Mouse (Mus musculus) kidney, postnatal 10 days (tissue): ENCODE data around the gene Lig4.

Experiments used
- DNase-seq: peaks from one replicate; pipeline ENCODE4 v3.0.0; 2021; ENCODE audit warnings: mixed read lengths

Lig4 gene

DNA sequence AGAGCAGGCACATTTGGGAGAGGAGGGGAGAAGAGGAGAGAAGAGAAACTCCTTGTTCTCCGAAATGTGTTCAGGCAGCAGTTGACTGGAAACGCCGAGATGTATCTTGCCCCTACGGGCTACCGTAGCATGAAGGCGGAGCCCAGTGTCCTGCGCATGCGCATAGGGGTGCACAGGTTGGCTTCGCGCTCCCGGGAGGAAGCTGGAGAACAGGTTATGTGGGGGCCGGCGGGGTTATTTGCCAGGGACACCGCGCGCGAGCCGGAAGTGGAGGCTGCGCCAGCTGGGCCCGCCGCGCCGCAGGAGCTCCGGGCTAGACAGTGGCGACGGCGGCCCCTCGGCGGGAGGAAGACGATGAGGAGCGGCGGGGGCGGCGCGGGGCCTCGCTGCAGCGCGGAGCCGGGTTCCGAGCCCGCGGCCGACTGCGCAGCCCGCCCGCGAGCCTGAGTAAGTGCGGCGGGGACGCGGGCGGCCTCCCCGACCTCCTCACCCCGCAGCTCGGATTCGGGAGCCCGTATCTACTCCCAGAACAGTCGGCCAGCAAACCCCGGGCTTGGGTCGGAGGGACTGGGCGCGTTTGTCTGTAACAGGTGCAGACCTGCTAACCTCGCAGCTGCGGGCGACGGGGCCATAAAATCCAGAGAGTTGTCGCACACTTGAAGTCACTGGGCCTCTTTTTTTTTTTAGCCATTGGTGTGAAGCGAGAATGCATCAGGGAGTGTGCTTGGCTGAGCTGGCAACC, at the start of gene Lig4, which contains the start of gene Abhd13:
Lig4 (minus strand) TSS at position 114 of the 742 bp plus-strand sequence.
Abhd13 (plus strand) TSS at position 135 of the 742 bp plus-strand sequence.
- DNase-seq = peak; percentile 99

DNA sequence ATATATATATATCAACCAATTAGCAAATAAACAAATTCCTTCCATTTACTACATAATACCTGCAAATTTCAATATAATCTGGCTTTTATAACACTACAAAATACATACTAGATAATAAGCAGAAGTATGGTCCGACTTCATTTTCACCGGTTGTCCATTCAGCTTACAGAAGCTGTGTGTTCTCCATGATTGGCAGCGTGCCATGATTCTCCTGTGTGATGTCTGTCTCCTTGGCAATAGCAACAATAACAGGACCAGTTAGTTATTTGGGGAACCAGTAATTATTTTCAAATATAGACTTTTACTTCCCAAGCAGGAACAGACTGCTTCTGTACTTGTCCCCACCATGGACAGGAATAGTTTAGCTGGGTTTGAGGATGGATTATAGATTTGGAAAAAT, 39.7 kb upstream of the Lig4 start:
- DNase-seq = peak; percentile 25

DNA sequence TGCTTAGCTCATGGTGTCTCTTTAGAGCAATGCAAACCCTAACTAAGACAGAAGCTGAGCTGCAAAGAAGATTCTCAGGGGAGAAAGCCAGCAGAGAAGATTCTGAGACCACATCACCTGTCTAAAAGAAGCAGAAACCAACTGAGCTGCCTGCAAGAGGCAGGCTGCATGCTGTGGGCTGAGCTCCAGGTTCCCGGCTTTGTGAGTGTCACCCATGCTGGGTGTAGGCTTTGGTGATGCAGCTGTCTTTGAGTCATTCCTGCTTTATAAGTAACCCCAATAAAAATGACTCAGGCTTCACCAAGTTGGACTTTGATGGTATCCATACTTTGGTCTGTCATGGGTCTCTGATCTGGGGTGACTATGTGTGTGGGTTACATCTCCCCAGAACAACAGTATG, 38.8 kb upstream of the Lig4 start:
- no peak for DNase-seq

DNA sequence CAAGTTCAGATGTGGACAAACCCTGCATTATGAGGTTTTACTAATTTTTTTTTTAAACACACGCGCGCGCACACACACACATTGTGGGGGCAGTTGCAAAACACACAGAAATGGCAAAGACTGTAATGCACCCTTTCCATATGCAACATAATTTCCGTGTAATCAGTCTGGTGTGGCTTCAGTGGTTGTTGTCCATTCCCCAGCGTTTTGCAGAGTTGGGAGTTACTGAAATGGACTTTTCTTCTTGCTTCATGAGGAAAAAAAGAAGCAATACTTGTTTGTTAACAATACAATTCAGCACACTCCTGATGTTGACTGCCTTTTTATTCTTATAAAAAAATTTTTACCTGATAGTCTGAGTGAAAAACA, 30.2 kb upstream of the Lig4 start:
- DNase-seq = no peak

DNA sequence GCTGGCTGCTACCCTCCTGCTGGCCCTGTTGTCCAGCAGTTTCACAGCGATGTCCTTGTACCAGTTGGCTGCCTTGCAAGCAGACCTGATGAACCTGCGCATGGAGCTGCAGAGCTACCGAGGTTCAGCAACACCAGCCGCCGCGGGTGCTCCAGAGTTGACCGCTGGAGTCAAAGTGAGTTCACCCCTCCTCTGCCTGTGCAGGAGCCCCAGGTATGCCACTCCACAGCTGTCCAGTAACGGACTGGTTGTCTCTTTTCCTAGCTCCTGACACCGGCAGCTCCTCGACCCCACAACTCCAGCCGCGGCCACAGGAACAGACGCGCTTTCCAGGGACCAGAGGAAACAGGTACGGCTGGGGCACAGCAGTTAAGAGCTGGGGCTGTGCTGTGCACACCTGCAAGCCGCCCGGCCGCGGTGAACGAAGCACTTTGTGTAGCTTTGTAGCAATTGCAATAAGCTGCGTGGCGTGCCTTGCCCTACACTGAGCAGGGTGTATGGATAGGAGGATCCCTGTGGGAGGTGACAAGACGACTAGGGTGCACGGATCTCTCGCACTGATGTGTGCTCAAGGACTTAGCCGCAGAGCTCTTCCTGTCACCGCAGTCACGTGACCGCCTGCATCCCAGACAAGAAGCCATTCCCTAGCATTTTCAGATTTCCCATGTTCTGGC, 29.6 kb upstream of the Lig4 start:
- peak; percentile 57 for DNase-seq

DNA sequence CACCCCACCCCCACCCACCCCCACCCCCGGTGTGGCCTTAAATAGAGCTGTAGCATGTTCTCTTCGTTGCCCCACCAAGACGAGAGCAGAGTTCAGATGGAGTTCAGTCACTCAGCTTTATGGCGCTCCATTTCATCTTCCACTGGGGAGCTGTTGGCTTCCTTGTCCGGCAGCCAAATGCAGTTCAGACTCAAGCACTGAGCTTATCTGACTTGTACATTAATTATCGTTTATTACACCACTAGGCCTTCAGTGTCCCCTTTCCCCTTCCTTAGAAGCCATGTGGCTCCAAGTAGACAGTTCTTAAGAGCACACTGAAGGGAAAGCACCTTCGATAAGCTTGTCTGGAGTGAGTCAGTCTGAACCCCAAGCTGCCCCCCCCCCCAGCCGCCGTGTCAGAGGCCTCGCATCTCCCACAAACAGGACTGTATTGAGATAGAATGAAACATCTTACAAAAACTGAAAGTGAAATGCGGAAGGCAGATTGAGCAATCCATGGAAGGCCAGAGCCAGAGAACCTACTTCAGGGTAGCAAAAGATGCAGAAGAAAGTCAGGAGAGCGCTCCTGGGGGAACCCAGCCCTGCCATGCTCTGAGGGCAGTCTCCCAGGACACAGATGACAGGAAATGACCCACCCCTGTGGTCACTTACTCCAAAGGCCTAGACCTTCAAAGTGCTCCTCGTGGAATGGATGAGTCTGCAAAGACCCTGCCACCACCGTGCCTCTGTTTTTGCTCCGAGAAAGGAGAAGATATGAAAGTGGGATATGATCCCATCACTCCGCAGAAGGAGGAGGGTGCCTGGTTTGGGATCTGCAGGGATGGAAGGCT, 28.9 kb upstream of the Lig4 start, which contains the start of gene Tnfsf13b:
Tnfsf13b (plus strand) TSS at position 312 of the 830 bp plus-strand sequence.
- peak; percentile 65 for DNase-seq

DNA sequence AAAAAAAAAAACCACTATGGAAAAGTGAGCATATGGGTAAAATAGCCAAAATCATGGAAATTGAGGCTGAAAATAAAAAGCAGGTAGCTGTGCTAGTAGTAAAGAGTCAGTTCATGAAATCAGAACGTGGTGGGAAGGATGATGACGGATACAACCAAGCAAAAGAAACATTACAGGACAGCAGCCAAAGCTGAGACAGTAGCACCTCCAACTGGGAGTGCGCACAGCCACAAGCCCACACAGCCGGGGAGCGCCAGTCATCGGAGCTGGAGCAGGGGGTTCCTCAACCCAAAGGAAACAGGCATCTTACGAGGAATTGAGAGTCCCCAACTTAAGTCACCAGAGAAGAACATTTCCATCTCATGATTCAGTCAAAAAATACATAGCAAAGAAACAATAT, 26.6 kb upstream of the Lig4 start:
- no peak for DNase-seq

DNA sequence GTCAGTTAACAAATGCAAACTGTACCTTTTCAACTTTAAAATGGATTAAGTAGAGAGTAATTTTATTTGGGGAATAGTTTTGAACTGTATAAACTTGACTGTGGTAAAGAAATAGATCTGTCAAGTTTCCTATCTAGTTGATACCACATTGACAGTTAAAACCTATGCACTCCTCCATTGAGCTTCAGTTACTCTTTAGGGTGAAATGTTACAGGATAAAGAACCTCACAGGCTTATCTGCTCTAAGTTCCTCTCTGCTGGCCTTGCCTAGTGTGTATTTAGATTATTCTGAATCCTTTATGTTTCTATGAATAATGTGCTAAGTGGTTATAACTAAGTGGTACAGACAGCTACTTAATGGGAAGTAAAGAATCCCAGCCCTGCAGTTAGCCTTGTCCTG, 2.7 kb upstream of the Lig4 start:
- no peak for DNase-seq

DNA sequence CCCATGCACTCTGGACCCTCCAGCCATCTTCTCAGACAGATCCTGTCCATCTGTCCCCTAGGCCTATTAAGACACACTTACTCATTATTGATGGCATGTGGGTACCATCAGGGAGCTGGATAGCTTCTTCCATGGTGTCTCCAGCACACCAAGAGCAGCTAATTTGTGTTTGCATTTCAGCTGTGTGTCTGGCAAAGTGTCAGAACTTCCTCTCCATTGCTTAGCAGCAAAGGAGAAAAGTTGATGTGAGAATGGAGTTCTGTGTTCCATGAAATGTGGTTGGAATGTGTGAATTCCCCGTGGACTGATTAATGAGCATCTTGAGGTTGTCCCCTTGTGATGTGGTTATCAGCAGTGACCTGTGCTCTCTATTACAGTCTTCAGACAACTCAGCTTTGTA, 2.3 kb upstream of the Lig4 start:
- DNase-seq = no peak

DNA sequence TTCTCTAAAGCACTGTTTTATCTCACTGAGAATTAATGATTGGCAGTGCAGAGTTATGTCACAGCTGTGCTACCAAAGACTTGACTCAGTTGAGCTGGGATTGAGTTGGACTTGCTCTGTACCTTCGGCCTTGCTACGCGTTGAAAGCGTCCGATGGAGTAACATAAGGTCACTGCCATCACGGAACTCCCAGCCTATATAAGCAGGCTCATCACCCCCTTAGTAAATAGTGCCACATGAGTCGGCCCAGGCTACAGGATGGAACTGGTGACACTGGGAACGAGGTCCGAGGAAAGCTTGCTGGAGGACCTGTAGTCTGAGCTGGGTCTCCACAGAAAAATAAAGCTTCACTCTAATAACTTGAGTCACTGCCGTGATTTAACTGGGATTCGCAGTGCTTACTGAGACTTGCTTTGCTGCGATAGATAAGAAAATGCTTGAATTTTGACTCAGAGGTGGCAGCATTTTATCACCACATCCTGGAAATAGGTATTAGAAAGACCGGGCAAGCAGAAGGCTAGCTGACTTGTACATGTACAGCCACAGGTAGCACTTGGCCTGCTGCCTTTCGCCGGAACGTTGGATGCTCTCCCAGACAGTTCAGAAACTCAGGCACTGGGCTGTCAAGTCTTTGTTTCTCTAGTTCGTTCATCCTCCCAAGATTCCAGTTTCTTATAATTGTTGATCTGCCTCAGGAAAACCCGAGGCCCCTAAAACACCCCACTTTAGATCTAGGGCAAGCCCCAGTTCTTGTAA, 1.2 kb upstream of the Lig4 start:
- DNase-seq = no peak

DNA sequence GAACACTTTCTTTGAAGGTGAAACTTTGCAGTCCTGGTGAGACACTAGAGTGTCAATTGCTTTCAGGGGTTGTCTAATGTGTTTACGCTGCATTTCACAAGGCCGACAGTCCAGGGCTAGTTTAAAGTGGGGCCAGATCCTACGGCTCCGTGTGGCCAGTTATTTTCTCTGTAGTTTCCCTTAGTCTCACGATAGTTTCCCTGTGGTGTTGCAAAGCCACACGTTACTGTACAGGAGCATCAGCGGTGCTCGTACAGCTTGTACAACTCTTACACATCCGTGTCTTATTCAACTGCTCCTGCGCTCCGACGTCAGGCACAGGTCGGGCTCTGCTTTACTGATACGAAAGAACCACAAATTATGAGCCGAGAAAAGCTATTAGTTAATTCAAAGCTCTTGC, 470 bp downstream of the Lig4 start:
- DNase-seq = peak; percentile 24

DNA sequence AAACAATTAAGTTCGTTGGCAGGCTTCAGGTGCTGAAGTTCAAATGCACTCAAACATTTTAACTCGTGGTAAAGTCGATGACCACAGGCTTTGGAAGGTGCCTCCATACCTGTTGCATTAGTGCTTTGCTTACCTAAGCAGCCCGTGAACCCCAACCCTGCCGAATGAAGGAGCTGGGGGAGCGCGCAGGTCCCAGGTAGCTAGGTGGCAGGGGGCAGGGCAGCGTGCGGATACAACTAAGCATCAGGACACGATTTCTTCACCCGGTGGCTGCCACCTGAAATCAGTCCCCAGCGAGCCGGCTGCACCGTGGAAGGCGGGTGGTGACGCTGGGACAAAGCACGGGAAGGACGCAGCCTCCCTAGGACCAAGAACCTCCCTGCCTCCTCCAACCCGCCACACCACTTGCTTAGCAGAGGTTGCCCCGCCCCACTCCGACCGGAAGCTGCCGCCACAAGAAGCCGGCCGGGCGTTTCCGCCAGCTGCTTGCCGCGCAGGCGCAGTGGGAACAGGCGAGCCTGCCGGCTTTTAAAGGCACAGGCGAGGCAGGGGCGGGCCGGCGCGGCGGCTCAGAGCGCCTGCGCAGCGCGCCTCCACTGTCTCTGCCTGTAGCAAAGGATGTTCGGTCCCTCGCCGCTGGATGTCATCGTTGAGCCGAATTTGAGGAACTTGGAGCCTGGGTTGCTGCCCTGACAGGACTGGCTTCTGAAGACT, 1.4 kb downstream of the Lig4 start:
- DNase-seq = peak; percentile 99

DNA sequence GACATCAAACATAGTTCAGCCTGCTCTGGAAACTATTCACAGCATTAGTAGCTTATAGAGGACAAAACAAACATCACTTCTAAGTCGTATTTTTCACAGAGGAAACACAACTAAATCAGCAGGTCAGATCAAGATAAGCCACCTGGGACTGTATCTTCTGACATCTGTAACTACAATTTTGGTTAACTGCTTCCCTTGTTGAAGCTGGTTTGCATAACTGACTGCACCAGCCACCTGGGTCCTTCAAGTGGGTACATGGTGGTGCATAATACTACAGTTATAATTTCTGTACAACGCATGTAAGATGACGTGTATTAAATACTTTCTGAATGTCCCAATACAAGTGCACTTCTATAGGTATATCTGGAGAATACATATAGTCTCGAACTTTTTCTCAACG, 2.2 kb downstream of the Lig4 start:
- DNase-seq = no peak

DNA sequence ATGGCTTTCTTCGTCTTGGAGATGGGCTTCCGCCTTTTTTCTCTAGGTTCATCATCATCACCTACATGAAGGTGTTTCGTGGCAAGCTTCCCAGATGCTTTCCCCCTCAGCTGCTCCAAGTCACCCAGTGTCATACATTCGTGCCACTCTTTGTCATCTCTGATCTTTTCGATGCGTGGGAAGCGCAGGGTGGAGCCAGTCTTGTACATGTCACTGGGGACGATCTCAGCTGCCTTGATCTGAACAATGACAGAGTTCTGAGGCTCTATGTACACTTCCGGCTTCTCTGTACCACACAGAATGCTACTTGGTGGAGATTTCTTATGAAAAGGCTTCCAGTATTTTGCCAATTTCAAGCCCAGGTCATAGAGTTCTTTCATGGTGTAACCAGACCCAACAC, 5.6 kb downstream of the Lig4 start:
- no peak for DNase-seq

DNA sequence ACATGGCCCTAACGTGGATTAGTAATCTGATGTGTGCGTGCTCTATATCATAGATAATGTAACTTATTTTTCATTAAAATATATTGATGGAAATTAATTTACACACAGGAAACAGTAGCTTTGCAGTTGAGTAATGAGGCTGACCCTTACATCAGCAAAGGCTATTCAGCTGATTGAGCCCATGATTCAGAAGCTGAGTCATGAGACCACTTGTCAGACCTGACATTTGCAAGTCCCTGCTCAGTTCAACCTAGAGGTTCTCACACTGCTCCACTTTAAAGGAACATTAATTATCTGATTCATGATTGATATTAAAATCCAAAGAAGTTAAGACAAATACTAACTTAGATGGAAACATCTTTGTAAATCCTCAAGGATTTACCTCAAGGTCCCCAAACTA, 17.6 kb downstream of the Lig4 start:
- no peak for DNase-seq

DNA sequence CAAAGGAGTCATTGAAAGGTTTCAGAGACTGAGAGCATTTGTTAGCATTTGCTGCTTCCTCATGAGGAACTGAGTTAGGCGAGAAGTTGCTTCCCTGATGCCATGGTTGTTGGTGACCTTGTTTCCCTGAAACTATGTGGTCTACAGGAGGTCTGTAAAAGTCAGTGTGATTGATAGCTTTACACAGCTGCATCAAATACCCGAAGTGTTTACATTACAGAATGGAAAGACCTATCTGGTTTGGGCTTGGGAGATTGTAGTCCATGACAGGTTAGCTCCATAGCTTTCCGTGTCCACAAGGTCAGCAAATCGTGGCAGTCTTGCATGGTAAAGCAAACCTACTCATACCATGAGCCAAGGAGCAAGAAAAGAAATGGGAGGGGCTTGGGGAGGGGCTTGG, 19.1 kb downstream of the Lig4 start:
- DNase-seq = no peak

DNA sequence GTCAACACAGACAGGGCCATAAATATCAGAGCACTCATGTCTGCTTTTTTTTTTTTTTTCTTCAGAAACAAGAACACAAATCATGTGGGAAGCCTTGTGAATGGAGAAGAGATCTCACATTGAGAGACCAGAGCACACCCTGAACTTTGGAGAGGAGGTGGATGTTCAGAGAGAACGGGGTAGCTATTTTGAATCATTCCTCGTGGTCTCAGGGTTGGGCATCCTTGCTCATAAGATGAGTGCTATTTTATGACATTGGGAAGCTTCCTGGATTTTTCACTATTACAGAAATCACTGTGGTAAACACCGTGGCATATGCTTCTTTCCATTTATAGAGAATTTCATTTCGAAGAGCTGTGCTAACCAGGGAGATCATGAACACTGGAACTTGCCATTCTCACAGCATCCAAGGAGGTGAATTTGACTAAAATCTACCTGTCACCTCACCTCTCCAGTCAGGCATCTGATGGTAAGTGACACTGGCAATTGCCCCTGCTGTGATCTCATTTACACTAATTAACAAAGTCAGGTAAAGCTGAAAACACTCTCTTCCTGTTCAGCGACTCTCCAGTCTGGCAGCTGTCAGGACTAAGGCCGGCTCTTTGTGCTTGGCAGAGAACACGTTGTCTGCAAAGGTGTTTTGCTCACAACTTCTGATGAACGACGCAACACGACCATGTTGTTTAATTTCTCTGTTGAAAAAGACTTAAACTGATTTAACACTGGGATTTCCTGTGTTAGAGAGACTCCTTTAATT, 28.2 kb downstream of the Lig4 start:
- DNase-seq = no peak

DNA sequence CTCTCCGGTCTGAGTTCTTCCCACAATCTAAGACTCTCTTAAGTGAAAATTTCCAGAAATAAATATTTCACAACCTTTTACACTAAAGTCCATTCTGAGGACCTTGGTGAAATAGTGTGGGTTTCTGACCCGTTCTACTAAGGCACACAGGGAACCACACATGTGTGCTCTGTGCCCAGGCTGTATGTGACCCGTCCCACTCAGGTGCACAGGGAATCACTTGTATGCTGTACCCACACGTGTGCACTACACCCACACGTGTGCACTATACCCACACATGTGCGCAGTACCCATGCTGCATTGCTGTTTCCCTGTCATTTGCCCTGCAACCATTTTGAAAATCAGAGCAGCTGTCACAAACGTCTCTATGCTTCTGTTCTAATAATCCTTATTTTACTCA, 41.9 kb downstream of the Lig4 start:
- no peak for DNase-seq

DNA sequence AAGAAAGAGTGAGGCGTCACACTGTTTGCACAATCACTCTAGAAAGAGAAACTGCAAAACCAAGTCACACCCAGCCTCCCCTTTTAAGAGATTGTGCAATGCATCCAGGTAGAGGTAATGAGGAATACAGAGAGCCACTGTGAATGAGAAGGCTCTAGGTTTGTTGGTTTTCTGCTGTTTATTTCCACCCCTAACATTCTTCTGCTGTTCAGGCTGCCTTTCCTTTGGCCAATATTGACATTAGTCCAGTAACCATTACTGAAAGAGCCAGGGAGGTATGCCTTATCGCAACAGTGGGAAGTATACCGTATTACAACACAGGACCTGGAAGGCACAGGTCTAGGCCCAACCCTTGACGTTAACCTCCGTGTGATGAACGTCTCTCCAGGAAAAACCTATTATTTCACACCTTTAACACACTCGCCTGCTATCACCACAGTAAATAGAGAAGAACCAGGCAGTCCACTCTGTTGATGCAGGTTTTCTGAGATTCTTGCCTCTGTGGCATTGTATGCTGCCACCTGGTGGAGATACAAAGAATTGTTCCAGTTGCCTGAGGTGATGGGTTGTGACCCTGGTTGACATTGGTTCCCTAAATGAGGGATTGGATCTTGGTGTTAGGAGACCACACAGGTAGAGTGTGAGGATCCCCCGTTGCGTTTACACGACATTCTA, 42.5 kb downstream of the Lig4 start:
- peak; percentile 54 for DNase-seq

DNA sequence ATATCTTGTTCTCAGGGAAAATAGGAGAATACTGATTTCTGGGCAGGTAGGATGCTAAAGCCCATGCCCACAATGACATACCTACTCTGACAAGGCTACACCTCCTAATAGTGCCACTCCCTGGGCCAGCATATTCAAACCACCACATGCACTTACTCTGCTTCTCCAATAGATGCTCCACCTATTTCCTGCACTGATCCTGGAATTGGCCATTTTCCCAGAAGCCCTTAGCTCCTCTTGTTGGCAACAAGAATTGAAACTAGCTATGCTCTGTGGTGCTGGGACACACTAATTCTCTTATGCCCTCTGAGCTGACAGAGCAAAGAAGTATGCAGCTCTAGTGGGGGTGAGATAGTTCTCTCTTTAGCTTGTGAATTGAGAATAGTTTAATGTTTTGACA, 44.8 kb downstream of the Lig4 start:
- no peak for DNase-seq
